17 mouse cellular contexts compared by ENCODE assay signal in genomic region chr6:29697548-29697947, GRCm38 (mm10). TPM values are rescaled to one million over a fixed set of nuclear protein-coding genes. Genes with fewer than 3 reads are reported as not detected.
DNase-seq lines count a peak whose midpoint lies in the region; ATAC-seq and TF ChIP-seq lines count a peak whose summit lies in the region.
"Had no signal": no experiment of that assay in that cellular context is flagged by ENCODE, and none has a peak within 500 bp of the region (broad histone marks: within the 10 kb centered on the region; RNA-seq: fewer than 3 reads in every experiment).

No protein-coding gene starts in this region.

- H3K9ac ChIP-seq in heart, embryonic 13.5 days, result no peak overlapping the region
- H3K9ac ChIP-seq in liver, embryonic 11.5 days (ENCODE audit: low read depth, low read length), result peak overlapping the region; percentile 95
- no peak overlapping the region for H3K9ac ChIP-seq in stomach, embryonic 14.5 days (replicated peaks; ENCODE audit: low read depth, low read length)
- H3K9ac ChIP-seq: forebrain, embryonic 13.5 days had no signal

- no peak overlapping the region for H3K4me3 ChIP-seq in heart, embryonic 13.5 days
- no peak overlapping the region for H3K4me3 ChIP-seq in bone marrow, adult 2 months (replicated peaks; ENCODE audit: control insufficient read depth, low read depth, low read length)
- peak overlapping the region; percentile 90 for H3K4me3 ChIP-seq in liver, embryonic 11.5 days (ENCODE audit: low read depth, low read length)
- no peak overlapping the region for H3K4me3 ChIP-seq in stomach, embryonic 14.5 days (ENCODE audit: low read depth, low read length)
- H3K4me3 ChIP-seq: forebrain, embryonic 13.5 days had no signal

- peaks cover 12% of the 10 kb centered on the region for H3K4me1 ChIP-seq in heart, embryonic 13.5 days
- H3K4me1 ChIP-seq in bone marrow, adult 2 months (ENCODE audit: control insufficient read depth, insufficient read depth, low read length), result no peaks in the 10 kb centered on the region; the same call in 1 of the 2 replicates
- peaks cover 40% of the 10 kb centered on the region for H3K4me1 ChIP-seq in liver, embryonic 11.5 days (replicated peaks; ENCODE audit: control insufficient read depth, insufficient read depth, low read length)
- H3K4me1 ChIP-seq in stomach, embryonic 14.5 days (ENCODE audit: control insufficient read depth, insufficient read depth, low read length), result 0 out of 2 replicates have a peak, but pooled peaks cover 5% of the 10 kb centered on the region

- peak; percentile 48 for ATAC-seq in heart, embryonic 13.5 days (ENCODE audit: extremely low read depth, insufficient number of reproducible peaks, low FRiP score, low TSS enrichment)
- ATAC-seq in liver, embryonic 11.5 days (replicated peaks; ENCODE audit: low FRiP score), result peak; percentile 88
- peak; percentile 56; the same call in 1 of the 2 replicates for ATAC-seq in stomach, embryonic 14.5 days (ENCODE audit: insufficient number of reproducible peaks, insufficient read depth, low FRiP score, low read depth)
- ATAC-seq: forebrain, embryonic 13.5 days; hindbrain, embryonic 16.5 days had no signal

- 0 out of 2 replicates have a peak overlapping the region, but pooled peaks have one; percentile 21 for H3K27ac ChIP-seq in heart, embryonic 13.5 days (replicated peaks)
- H3K27ac ChIP-seq in bone marrow, adult 2 months (ENCODE audit: control insufficient read depth, insufficient read depth, low read depth, low read length, poor library complexity), result peak overlapping the region; percentile 59
- H3K27ac ChIP-seq in liver, embryonic 11.5 days (ENCODE audit: low read depth, low read length), result peak overlapping the region; percentile 92
- no peak overlapping the region for H3K27ac ChIP-seq in stomach, embryonic 14.5 days (ENCODE audit: low read length)
- H3K27ac ChIP-seq: forebrain, embryonic 13.5 days had no signal

- H3K4me2 ChIP-seq in heart, embryonic 13.5 days, result peak overlapping the region; percentile 99
- H3K4me2 ChIP-seq in liver, embryonic 11.5 days, result peak overlapping the region; percentile 73
- no peak overlapping the region for H3K4me2 ChIP-seq in stomach, embryonic 14.5 days (replicated peaks; ENCODE audit: low read depth, low read length)
- H3K4me2 ChIP-seq: forebrain, embryonic 13.5 days had no signal

- H3K27me3 ChIP-seq in heart, embryonic 13.5 days (replicated peaks), result peaks cover 23% of the 10 kb centered on the region
- peaks cover 6% of the 10 kb centered on the region for H3K27me3 ChIP-seq in liver, embryonic 11.5 days (replicated peaks; ENCODE audit: control insufficient read depth, insufficient read depth, low read length)
- H3K27me3 ChIP-seq in stomach, embryonic 14.5 days (ENCODE audit: control insufficient read depth, insufficient read depth, low read length), result no peaks in the 10 kb centered on the region

- no peak for TF ChIP-seq POLR2A in bone marrow, adult 2 months (IDR thresholded peaks at IDR 0.05; ENCODE audit: borderline replicate concordance, control insufficient read depth, low read depth, low read length)

- H3K36me3 ChIP-seq in heart, embryonic 13.5 days, result no peaks in the 10 kb centered on the region
- 0 out of 2 replicates have a peak, but pooled peaks cover 2% of the 10 kb centered on the region for H3K36me3 ChIP-seq in liver, embryonic 11.5 days (ENCODE audit: control insufficient read depth, insufficient read depth, low read length)
- H3K36me3 ChIP-seq in stomach, embryonic 14.5 days (ENCODE audit: control insufficient read depth, insufficient read depth, low read length), result no peaks in the 10 kb centered on the region

- no peaks in the 10 kb centered on the region for H3K9me3 ChIP-seq in heart, embryonic 13.5 days
- no peaks in the 10 kb centered on the region for H3K9me3 ChIP-seq in liver, embryonic 11.5 days (ENCODE audit: control insufficient read depth, low read length)
- H3K9me3 ChIP-seq in stomach, embryonic 14.5 days (ENCODE audit: control insufficient read depth, low read depth, low read length), result no peaks in the 10 kb centered on the region
- H3K9me3 ChIP-seq: forebrain, embryonic 13.5 days had no signal

- no peak for DNase-seq in heart, adult 18-20 months
- no peak for DNase-seq in liver, embryonic 11.5 days (ENCODE audit: low spot score)
- no peak for DNase-seq in urinary bladder, adult 18-20 months (ENCODE audit: low spot score in 2 of 2)
- no peak for DNase-seq in thymus, postnatal 0 days (ENCODE audit: low spot score)
- DNase-seq in urinary bladder, adult 2 months (ENCODE audit: low spot score), result no peak
- DNase-seq: adrenal gland, postnatal 36 days; B cell, adult 2 months; cerebellum, adult 18-20 months; kidney, postnatal 14 days; layer of hippocampus, postnatal 36 days had no signal

- 21% methylated on average over 3 of the region's 3 CpGs for WGBS in heart, embryonic 13.5 days
- 48% methylated on average over 3 of the region's 3 CpGs for WGBS in bone marrow, adult 2 months
- WGBS in liver, embryonic 11.5 days, result 18% methylated on average over 3 of the region's 3 CpGs
- 29% methylated on average over 3 of the region's 3 CpGs for WGBS in stomach, embryonic 14.5 days

- TF ChIP-seq CTCF in bone marrow, adult 2 months (IDR thresholded peaks at IDR 0.05; ENCODE audit: control insufficient read depth, insufficient read depth, low read length), result no peak

RNA-seq across cellular contexts. Expression of gene Tspan33, which starts 3.5 kb away (rescaled TPM):
- polyA plus RNA-seq in heart, embryonic 13.5 days (2015; fragmentation: Nextera tagmentation; extraction: Ambion mirVana), result 5.8 and 9.4 TPM in 2 replicates
- 1 to 10 TPM; 2.3 to 3.4 TPM for total RNA-seq in heart, adult 18-20 months (2021)
- polyA plus RNA-seq in bone marrow, adult 2 months (2011; ENCODE audit: insufficient read depth, insufficient read length, low replicate concordance, missing spikeins), result 167 and 175 TPM in 2 replicates
- 44.8 and 53.0 TPM in 2 replicates for polyA plus RNA-seq in liver, embryonic 11.5 days (2014; fragmentation: Nextera tagmentation; extraction: Ambion mirVana)
- 2.2 and 2.3 TPM in 2 replicates for polyA plus RNA-seq in stomach, embryonic 14.5 days (2014; fragmentation: Nextera tagmentation; extraction: Ambion mirVana)
- polyA plus RNA-seq in thymus, postnatal 0 days (2015; fragmentation: Nextera tagmentation; extraction: Ambion mirVana), result 1.7 and 2.8 TPM in 2 replicates
- 2.0 and 2.2 TPM in 2 replicates for polyA plus RNA-seq in urinary bladder, adult 2 months (2012; rRNA removed)

RNA-seq across cellular contexts. Expression of gene Smo, which starts 37.8 kb away (rescaled TPM):
- 16.4 and 17.4 TPM in 2 replicates for polyA plus RNA-seq in heart, embryonic 13.5 days (2015; fragmentation: Nextera tagmentation; extraction: Ambion mirVana)
- 1 to 10 TPM; 6.5 to 6.9 TPM for total RNA-seq in heart, adult 18-20 months (2021)
- polyA plus RNA-seq in bone marrow, adult 2 months (2011; ENCODE audit: insufficient read depth, insufficient read length, low replicate concordance, missing spikeins), result 2.8 and 4.6 TPM in 2 replicates
- polyA plus RNA-seq in liver, embryonic 11.5 days (2014; fragmentation: Nextera tagmentation; extraction: Ambion mirVana), result 22.3 and 22.5 TPM in 2 replicates
- polyA plus RNA-seq in stomach, embryonic 14.5 days (2014; fragmentation: Nextera tagmentation; extraction: Ambion mirVana), result 49.8 and 58.4 TPM in 2 replicates
- 13.2 and 18.1 TPM in 2 replicates for polyA plus RNA-seq in thymus, postnatal 0 days (2015; fragmentation: Nextera tagmentation; extraction: Ambion mirVana)
- polyA plus RNA-seq in urinary bladder, adult 2 months (2012; rRNA removed), result 30.5 and 42.6 TPM in 2 replicates
- total RNA-seq: monocyte, adult 5-6 weeks; neutrophil, adult 5-6 weeks had no signal
